Mouse (Mus musculus) gastrocnemius, postnatal 4 days (tissue): ENCODE measurements around the gene Gm16181. TPM values are rescaled to one million over a fixed set of nuclear protein-coding genes. Genes with fewer than 3 reads are reported as not detected.

Experiments used
- DNase-seq, 2 experiments: peaks; one replicate each; pipeline ENCODE4 v3.0.0; 2021 to 2022; ENCODE audit warnings: low spot score in 2 of 2, mixed read lengths in 2 of 2
- total RNA-seq, 2 experiments: library from RNA; stranded (reverse); gene quantifications; 2 replicates each; pipeline ENCODE4 v1.2.3; 2021

Gm16181 gene
- total RNA-seq, 2 experiments from 2014 or later: 0.52 TPM; not detected in 1

- DNase-seq: no peak
Observed at GRCm38 (mm10) chr17:35247144-35247543, 26.5 kb downstream of the Gm16181 start.

DNA sequence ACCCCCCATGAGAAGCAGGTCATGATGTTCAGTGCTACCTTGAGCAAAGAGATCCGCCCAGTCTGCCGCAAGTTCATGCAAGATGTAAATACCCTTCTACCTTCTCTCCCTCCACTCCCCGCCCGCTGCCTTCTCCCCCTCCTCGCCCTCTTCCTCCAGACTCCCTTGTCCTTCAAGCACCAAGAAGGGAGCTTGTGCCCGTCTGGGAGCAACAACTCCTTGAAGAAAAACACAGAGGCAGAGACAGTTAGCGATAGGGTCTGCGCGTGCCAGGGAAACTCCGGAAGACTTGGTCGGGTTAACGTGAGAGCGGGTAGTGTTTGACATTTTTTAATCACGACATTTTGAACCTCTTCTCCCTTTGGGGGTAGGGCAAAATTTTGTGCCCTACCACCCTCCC, 28.4 kb downstream of the Gm16181 start:
- no peak for DNase-seq

DNA sequence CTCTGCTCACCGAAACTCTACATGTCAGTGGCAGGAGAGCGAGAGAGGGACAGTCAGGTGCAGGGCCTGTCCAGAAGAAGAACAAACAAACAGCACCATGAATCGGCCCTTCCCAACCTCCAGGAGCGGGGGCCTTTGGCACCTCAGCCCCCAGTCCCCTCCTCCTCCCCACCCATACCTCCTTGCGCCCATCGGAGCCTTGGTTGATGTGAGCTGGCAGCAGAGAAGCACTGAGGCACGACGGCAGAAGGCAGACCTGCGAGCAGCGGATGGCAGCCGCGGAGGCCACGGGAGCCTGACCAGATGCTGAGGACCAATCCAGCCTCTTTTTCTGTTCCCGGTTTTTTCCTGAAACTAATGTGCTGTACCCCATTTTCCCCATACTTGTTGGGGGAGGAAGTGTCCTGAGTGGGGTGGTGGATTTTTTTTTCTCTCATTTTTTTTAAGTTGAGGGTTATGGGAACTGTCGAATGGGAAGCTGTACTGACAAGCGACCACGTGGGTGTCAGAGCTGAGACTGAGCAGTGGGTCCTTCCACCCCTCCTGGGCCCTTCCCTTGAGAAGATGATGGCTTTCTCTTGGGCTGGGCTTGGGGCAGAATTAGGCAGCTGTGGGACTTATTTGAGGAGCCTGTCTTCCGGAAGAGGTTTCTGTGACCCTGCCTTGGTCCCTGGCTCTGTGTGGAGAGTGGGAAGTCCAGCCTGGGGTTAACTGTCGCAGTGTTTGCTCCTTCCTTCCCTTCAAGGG, 29.0 kb downstream of the Gm16181 start:
- DNase-seq: no peak

- no peak for DNase-seq
Observed at GRCm38 (mm10) chr17:35250348-35251120, 29.9 kb downstream of the Gm16181 start.

- no peak for DNase-seq
Observed at GRCm38 (mm10) chr17:35251162-35251719, 30.6 kb downstream of the Gm16181 start.

DNA sequence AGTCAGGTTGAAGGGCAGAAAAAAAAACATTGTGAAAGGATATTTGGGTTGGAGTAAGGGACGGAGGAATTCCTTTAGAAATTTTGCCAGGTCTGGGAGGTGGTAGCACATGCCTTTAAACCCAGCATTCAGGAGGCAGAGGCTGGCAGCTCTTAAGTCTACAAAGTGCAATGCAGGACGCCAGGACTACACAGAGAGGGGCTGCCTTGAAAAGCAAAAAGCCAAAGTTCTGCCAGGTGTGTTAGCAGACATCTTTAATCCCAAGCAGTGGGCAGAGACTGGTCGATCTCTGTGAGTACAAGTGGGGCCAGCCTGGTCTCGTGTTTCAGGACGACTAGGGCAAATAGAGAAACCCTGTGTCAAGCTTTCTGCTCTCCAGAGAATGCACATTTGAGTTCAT, 31.3 kb downstream of the Gm16181 start:
- no peak for DNase-seq

- DNase-seq: no peak
Observed at GRCm38 (mm10) chr17:35252619-35253292, 32.1 kb downstream of the Gm16181 start.

DNA sequence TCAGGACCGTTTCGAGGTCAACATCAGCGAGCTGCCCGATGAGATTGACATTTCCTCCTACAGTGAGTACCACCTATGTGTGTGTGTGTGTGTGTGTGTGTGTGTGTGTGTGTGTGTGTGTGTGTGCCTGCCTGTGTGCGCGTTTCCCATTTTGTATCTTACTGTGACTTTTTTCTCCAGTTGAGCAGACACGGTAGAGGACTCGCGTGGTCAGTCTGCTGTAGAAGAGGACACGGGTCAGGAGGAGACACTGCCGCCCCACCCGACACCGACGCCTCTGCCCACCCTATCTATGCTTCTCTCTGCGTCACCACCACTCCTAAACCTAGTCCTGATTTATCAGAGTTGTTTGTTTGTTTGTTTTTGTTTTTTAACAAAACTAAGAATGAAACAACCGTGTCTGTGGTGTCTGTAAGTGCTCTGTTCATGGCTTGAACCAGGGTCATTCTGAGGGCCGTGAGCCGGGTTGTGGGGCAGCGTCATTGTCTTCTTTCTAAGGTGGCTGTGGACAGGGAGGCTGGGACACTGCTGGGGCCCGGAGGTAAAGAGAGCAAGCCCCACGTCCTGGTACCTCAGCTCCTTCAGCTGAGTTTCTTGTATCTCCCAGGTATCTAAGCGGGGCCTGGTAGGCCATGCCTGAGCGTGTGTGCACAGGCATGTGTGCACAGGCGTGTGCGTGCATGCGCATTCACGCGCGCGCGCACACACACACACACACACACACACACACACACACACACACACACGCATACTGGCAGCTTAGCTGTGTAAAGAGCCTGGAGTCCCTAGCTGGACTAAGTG, 32.9 kb downstream of the Gm16181 start:
- no peak for DNase-seq

DNA sequence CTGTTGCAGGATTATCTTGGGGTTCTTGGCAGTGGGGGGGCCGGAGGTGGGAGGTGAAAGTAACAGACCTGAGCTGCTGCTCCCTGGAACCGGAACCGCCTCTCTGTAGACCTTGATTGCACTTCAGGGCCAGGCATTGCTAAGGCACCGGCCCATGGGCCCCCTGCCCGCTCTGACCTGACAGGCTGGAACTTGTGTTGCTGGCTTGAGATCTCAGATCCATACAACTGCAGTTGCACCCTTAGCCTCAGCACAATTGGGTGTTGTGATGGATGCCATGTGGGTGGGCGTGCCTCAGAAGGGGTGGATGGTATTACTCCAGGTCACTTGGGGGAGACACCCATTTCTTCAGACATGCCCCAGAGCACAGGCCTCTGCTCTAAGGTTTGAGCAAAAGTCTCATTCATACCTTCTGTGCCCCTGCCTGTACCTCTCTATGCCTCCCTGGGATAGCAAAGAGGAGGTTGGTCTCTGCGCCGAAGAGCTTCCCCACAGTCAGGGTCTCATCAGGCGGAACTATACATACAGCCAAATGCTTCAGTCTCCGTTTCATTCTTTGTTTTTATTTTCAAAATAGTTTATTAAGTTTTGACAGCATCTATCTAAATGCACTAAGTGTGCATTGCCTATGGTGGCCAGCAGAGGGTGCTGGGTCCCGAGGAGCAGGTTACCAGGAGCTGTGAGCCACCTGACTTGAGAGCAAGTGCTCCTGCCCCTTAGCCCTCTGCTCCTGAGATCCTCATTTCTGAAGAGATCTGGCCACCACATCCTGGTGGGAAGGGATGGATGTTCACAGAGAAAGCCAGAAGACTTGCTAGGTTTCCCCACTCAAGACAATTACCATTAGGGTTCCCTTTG, 33.8 kb downstream of the Gm16181 start:
- DNase-seq: no peak

- no peak for DNase-seq
Observed at GRCm38 (mm10) chr17:35255301-35255700, 34.7 kb downstream of the Gm16181 start.

GRCm38 (mm10) chr17:35255704-35256103, 35.1 kb downstream of the Gm16181 start:
- no peak for DNase-seq

GRCm38 (mm10) chr17:35257378-35257777, 36.7 kb downstream of the Gm16181 start:
- no peak for DNase-seq

DNA sequence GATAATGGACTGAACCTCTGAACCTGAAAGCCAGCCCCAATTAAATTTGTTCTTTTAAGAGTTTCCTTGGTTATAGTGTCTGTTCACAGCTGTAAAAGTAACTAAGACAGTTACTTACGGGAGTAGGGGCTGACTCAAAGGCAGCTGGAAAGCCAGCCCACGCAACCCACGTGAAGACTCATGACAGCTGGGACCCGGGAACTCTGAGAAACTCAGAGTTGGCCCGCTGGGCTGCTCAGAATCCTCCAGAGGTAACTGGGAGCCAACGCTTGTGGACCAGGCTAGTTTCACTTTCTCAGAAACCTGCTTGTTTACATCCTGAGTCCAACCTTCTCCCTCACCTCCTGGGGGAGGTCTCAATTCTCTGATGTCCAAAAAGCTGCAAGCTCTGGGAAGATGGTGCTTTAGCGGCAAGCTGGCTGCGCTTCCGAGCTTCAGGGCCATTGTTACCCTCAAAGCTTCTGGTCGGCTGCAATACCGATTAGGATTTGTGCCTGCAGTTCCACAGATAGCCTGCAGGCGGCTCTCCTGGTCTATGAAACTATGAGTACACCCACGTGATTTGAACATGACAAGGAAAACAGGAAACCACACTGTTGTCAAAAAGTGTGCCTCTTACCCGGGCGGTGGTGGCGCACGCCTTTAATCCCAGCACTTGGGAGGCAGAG, 37.3 kb downstream of the Gm16181 start:
- DNase-seq: peak; percentile 81 to 92

DNA sequence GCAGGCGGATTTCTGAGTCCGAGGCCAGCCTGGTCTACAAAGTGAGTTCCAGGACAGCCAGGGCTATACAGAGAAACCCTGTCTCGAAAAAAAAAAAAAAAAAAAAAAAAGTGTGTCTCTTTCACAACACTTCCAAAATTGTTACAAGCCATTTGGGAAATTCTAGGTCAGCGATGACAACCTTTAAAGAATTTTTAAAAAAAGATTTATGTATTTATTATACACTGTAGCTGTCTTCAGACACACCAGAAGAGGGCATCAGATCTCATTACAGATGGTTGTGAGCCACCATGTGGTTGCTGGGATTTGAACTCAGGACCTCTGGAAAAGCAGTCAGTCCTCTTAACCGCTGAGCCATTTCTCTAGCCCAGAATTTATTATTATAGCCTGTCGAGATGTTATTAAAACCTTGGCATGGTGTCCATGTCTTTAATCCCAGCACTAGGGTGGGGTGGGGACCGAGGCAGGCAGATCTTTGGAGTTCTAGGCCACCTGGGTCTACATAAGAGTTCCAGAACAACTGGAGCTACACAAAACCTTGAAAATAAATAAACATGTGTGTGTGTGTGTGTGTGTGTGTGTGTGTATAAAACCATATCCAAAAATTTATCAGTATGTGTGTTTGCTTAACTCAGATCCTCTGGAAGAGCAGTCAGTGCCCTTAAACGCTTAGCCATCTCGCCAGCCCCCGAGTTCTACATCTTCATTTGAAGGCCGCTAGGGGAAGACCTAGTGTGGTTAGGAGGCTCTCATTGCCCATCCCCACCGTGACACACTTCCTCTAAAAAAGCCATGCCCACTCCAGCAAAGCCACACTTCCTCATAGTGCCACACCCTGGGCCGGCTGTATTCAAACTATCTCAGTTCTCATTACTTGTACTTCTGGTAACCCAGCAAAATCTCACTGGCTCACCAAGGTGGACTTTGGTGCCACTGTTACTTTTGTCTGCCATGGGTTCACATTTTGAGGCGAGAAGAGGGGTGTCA, 38.2 kb downstream of the Gm16181 start:
- no peak for DNase-seq

GRCm38 (mm10) chr17:35259621-35260020, 39.0 kb downstream of the Gm16181 start:
- DNase-seq: no peak

DNA sequence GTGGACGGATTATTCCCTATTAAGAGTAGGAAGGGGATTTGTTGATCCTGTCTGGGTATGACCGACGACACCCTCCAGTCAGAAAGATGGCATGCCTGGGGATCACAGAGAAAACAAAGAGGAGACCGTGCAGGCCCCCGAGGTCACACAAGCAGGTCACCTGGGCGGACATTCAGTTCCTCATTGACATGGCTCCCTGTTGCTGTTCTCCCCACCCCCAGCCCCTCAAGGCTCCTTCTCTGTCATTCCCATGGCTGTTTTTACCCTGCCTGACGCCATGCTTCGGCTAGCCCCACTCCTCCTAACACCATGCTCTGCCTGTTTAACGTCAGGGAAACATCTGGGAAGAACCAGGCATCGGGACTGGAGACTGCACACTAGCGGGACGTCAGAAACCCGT, 41.0 kb downstream of the Gm16181 start:
- no peak for DNase-seq

GRCm38 (mm10) chr17:35262664-35263522, 42.3 kb downstream of the Gm16181 start, which contains the start of gene H2-D1:
H2-D1 (plus strand) TSS chr17:35262730.
- peak; percentile 95 for DNase-seq
